Mouse (Mus musculus): ENCODE results near the gene Lyar. TPM values are rescaled to one million over a fixed set of nuclear protein-coding genes. Genes with fewer than 3 reads are reported as not detected.

The Lyar gene
- polyA plus RNA-seq, 1 experiment = 38.2 TPM

GRCm38 (mm10) chr5:38270942-38271341 is 50.7 kb downstream of the Lyar start:
- TF ChIP-seq CTCF (IDR thresholded peaks at IDR 0.05; ENCODE audit: borderline replicate concordance, insufficient read depth, low read length) (no peak), POLR2A (IDR thresholded peaks at IDR 0.05; ENCODE audit: low read depth, low read length) (no peak)
- Histone ChIP-seq H3K27ac (ENCODE audit: insufficient read depth, low read length) (no peak overlapping the region), H3K4me1 (ENCODE audit: control insufficient read depth, insufficient read depth, low read length) (no peaks in the 10 kb centered on the region), H3K4me3 (ENCODE audit: insufficient read depth, low read length) (no peak overlapping the region)

- no peaks in the 10 kb centered on the region for H3K4me1 ChIP-seq (ENCODE audit: control insufficient read depth, insufficient read depth, low read length)
- H3K27ac ChIP-seq (ENCODE audit: insufficient read depth, low read length) = no peak overlapping the region
- no peak overlapping the region for H3K4me3 ChIP-seq (ENCODE audit: insufficient read depth, low read length)
- TF ChIP-seq CTCF (IDR thresholded peaks at IDR 0.05; ENCODE audit: borderline replicate concordance, insufficient read depth, low read length) = no peak
- TF ChIP-seq POLR2A (IDR thresholded peaks at IDR 0.05; ENCODE audit: low read depth, low read length) = no peak
Observed at GRCm38 (mm10) chr5:38273831-38274230, 53.6 kb downstream of the Lyar start.

- Histone ChIP-seq H3K4me3 (ENCODE audit: insufficient read depth, low read length) (no peak within 1 kb of the TSS), H3K4me1 (ENCODE audit: control insufficient read depth, insufficient read depth, low read length) (no peaks in the 10 kb centered on the region), H3K27ac (ENCODE audit: insufficient read depth, low read length) (no peak within 1 kb of the TSS)
- TF ChIP-seq POLR2A (IDR thresholded peaks at IDR 0.05; ENCODE audit: low read depth, low read length) = no peak
Observed at GRCm38 (mm10) chr5:38275771-38276170, 55.5 kb downstream of the Lyar start, which contains the start of gene Otop1. Gene Otop1 (plus strand): TSS chr5:38275972.

DNA sequence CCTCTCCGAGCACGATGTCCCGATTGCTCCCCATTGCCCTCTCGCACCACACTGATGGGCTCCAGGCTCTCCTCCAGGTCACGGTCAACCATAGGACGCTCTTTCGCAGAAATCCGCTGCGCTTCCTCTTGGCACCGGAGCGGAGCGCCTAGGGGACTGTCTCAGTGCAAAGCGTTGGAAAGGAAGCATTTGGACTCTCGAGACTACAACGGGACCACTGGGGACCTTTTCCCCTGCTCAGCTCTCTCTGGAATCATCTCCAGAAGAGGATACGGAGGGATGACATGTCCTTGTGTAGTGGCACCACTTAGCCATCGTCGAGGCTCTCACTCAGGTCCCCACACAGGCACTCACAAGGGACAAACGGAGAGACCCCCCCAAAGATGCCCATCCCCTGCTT is 56.2 kb downstream of the Lyar start:
- Histone ChIP-seq H3K27ac (ENCODE audit: insufficient read depth, low read length) (no peak overlapping the region), H3K4me1 (ENCODE audit: control insufficient read depth, insufficient read depth, low read length) (no peaks in the 10 kb centered on the region), H3K4me3 (ENCODE audit: insufficient read depth, low read length) (no peak overlapping the region)
- TF ChIP-seq CTCF (IDR thresholded peaks at IDR 0.05; ENCODE audit: borderline replicate concordance, insufficient read depth, low read length) = no peak
- TF ChIP-seq POLR2A (IDR thresholded peaks at IDR 0.05; ENCODE audit: low read depth, low read length) = no peak

DNA sequence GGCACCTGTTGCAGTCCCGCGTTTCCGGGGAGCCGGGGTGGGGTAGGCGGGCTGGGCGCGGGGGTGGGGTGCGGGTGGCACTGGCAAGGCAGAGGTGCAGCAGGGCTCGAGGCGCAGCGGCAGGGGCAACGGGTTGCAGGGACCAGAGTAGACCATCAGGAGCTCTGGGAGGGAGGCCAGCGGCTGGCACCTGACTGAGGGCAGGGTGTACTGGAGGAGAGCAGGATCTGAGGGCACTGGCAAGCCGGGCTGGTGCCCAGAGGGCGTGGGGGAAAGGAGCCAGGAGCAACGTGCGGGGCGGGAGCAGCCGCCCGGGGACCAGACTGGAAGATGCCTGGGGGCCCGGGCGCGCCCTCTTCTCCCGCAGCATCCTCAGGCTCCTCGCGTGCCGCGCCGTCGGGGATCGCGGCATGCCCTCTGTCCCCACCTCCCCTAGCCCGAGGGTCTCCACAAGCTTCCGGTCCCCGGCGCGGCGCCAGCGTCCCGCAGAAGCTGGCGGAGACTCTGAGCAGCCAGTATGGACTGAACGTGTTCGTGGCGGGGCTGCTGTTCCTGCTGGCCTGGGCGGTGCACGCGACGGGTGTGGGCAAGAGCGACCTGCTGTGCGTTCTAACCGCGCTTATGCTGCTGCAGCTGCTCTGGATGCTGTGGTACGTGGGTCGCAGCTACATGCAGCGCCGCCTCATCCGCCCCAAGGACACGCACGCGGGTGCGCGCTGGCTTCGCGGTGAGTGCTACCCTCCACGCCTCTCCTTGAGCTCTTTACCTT is 57.0 kb downstream of the Lyar start:
- H3K4me1 ChIP-seq (ENCODE audit: control insufficient read depth, insufficient read depth, low read length) = no peaks in the 10 kb centered on the region
- TF ChIP-seq CTCF (IDR thresholded peaks at IDR 0.05; ENCODE audit: borderline replicate concordance, insufficient read depth, low read length) (no peak), POLR2A (IDR thresholded peaks at IDR 0.05; ENCODE audit: low read depth, low read length) (no peak)
- no peak overlapping the region for H3K4me3 ChIP-seq (ENCODE audit: insufficient read depth, low read length)
- no peak overlapping the region for H3K27ac ChIP-seq (ENCODE audit: insufficient read depth, low read length)

DNA sequence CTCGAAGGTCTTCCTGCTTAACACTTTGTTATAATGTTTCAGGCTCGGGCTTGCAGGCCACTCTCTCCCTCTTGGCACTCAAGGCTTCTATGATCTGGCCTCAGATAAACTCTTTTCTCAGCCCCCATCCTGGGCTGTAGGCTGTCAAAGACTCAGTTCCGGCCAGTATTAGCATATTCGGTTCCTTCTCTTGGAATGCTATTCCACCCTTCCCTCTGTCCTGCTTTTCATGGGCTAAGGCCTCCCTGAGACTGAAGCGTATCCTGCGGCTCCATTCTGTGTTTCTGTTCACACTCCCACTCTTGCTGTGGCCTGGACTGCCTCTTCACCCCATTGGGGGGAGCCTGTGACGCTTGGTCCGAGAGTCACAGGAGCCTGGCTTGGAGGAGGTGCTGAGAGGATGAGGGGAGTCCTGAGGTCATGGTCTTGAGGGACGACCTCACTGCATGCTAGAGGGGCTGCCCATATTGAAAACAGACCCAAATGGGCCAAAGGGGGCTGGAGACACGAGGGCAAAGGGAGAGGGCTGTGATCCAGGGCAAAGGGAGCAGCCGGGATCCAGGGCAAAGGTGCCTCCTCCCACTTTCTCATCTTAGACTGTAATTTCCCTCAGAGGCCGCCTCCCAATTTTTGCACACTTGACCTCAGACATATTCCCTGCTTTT is 57.8 kb downstream of the Lyar start:
- Histone ChIP-seq H3K27ac (ENCODE audit: insufficient read depth, low read length) (no peak overlapping the region), H3K4me3 (ENCODE audit: insufficient read depth, low read length) (no peak overlapping the region), H3K4me1 (ENCODE audit: control insufficient read depth, insufficient read depth, low read length) (no peaks in the 10 kb centered on the region)
- no peak for TF ChIP-seq CTCF (IDR thresholded peaks at IDR 0.05; ENCODE audit: borderline replicate concordance, insufficient read depth, low read length)
- TF ChIP-seq POLR2A (IDR thresholded peaks at IDR 0.05; ENCODE audit: low read depth, low read length) = no peak

GRCm38 (mm10) chr5:38280075-38280474 is 59.8 kb downstream of the Lyar start:
- Histone ChIP-seq H3K4me1 (ENCODE audit: control insufficient read depth, insufficient read depth, low read length) (no peaks in the 10 kb centered on the region), H3K27ac (ENCODE audit: insufficient read depth, low read length) (no peak overlapping the region), H3K4me3 (ENCODE audit: insufficient read depth, low read length) (no peak overlapping the region)
- TF ChIP-seq CTCF (IDR thresholded peaks at IDR 0.05; ENCODE audit: borderline replicate concordance, insufficient read depth, low read length) (no peak), POLR2A (IDR thresholded peaks at IDR 0.05; ENCODE audit: low read depth, low read length) (no peak)

Other genes with a start within 250 kb of the Lyar start
- 36.1 and 40.8 TPM in 2 replicates for gene Stx18, start 181.7 kb upstream of the Lyar start, polyA plus RNA-seq (2011; ENCODE audit: insufficient read length, low read depth, missing spikeins)
- gene Nsg1, start 60.6 kb upstream of the Lyar start, polyA plus RNA-seq (2011; ENCODE audit: insufficient read length, low read depth, missing spikeins) = 47.2 and 69.4 TPM in 2 replicates
- gene Zbtb49, start within 50 bp of the Lyar start, polyA plus RNA-seq (2011; ENCODE audit: insufficient read length, low read depth, missing spikeins) = 4.7 and 7.1 TPM in 2 replicates
- gene Tmem128, start 39.7 kb downstream of the Lyar start, polyA plus RNA-seq (2011; ENCODE audit: insufficient read length, low read depth, missing spikeins) = 34.5 and 44.5 TPM in 2 replicates
- not detected in 2 replicates for gene Otop1, start 55.5 kb downstream of the Lyar start, polyA plus RNA-seq (2011; ENCODE audit: insufficient read length, low read depth, missing spikeins)
- gene Drd5, start 98.9 kb downstream of the Lyar start, polyA plus RNA-seq (2011; ENCODE audit: insufficient read length, low read depth, missing spikeins) = not detected in 2 replicates

All from embryonic fibroblast, embryonic 13.5 days (primary cell).